Mouse (Mus musculus): ENCODE data around the gene S100a13. TPM values are rescaled to one million over a fixed set of nuclear protein-coding genes. Genes with fewer than 3 reads are reported as not detected.

S100a13 gene
- 13.6 and 14.3 TPM in 2 replicates for polyA plus RNA-seq (2012)

DNA sequence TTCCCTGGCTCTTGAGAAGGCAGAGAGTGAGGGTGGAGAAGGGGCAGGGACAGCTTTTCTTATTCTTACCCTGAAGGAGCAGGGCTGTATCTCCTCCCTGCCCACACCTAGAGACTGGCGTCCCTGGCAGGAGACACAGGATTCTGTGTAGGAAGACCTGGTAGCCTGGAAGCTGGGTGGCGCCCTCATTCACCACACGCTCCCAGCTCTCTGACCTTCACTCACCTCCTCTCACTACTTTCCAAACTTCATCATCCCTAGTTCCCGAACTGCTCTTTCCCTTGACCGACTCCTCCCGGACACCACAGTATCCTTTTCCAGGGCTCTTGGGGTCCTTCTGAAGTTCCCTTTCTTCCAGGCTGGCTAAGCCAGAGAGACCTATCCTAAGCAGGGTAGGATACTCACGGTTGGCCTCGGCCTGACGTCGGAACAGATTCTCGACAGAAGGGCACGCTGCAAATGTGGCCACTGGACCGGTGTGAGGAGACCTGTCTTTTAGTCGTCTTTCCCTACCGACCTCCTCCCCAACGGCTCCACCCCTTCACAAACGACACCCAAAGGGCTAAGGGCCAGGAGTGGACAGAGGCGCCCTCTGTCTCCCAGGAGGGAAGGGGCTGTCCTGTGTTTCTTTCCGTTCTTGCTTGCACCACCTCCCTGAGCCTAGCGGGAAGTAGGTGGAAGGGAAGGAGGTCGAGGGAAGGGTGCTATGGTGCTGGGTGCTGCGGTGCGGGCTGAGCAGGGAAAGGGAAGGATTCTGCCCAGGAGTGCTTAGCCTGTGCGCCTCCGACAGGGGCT is at the start of gene S100a13, which contains the start of gene S100a1:
TSS of gene S100a13 (plus strand) at position 640 of the 795 bp plus-strand sequence.
TSS of gene S100a1 (minus strand) at position 597 of the 795 bp plus-strand sequence.

DNA sequence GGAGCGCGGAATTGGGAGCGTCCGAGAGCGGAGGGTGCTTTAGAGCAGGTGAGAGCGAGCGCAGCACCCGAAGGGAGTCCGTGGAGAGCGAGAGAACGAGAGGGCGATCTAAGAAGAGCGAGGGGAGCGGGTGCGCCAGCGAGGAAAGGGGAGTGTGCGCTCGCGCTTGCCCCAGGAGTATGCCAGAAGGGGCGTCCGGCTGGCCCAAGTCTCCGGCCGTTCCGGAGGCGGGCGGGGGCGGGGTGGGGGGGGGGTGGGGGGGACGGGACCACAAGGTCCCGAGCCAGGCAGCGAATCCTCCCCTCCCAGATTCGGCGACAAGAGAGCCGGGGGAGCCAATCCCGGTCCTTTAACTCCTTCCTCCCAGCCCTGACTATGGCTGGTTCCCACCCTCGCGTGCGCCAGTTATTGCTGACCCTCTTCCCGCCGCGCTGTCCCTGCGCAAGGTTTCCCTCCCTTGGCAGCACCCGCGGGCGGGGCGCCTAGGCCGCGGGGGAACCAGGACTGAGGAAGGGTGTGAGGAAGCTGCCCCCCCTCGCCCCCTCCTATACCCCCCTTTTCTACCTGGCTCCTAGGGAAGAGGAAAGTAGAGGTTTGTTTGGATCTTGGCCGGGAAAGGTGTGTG is 48.4 kb upstream of the S100a13 start, which contains the start of gene Npr1:
TSS of gene Npr1 (minus strand) at position 181 of the 625 bp plus-strand sequence.

DNA sequence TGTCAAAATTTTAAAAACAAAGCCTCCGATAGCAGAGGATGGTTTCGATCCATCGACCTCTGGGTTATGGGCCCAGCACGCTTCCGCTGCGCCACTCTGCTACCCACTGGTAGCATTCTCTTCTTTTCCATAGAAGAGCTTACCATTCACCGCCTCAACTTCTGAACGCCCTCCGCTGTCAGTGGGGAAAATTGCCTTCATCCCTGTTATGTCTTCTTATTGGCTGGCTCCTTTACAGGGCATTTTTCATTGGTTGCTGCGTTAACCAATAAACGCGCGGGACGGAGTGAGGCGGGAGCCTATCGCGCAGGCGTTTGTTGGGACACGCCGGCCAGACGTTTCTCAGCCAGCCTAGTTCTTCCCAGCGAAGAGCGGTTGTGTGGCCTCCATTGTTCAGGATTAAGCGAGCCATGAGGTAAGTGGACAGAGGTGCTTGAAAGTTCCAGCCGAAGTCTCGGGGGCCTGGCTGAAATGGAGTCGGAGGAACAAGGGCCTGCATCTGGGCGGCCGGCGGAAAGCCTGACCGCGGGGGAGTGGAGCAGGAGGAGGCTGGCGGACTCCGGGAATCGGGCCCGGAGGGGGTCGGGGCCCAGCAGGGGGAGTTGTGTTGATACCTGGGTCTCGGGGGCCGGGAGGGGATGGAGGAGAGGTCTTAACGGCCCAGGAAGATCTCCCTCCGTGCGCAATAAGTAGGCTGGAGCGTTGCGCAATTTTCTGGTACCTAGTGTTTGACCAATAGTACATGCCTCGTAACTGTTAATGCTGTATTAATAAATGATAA is 38.2 kb upstream of the S100a13 start, which contains the start of gene Ilf2:
TSS of gene Ilf2 (plus strand) at position 296 of the 781 bp plus-strand sequence.

DNA sequence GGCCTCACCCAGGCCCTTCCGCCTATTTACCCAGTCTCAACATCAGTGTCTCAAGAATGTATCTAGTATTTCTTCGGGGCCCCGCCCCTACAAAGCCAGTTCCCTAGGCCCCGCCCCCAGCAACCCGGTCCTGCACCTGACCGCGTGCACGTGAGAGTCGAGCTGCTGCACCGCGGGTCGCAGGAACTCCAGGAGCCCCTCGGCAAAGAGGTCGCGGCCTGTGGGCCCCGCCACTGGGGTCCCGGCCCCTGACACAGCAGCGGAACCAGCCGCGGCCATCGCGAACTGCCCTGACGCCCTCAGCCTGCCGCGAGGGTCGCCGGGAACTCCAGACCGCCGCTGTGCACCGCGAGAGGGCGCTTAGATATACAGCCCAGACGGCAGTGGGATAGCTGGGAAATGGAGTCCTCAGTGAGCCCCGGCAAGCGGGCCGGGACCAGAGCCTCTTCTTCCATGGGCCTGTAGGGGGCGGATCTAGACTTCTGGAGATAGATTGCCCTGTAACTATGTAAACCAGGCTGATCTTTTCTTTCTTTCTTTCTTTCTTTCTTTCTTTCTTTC is 23.5 kb upstream of the S100a13 start, which contains the start of gene Snapin:
TSS of gene Snapin (minus strand) at position 338 of the 561 bp plus-strand sequence.

DNA sequence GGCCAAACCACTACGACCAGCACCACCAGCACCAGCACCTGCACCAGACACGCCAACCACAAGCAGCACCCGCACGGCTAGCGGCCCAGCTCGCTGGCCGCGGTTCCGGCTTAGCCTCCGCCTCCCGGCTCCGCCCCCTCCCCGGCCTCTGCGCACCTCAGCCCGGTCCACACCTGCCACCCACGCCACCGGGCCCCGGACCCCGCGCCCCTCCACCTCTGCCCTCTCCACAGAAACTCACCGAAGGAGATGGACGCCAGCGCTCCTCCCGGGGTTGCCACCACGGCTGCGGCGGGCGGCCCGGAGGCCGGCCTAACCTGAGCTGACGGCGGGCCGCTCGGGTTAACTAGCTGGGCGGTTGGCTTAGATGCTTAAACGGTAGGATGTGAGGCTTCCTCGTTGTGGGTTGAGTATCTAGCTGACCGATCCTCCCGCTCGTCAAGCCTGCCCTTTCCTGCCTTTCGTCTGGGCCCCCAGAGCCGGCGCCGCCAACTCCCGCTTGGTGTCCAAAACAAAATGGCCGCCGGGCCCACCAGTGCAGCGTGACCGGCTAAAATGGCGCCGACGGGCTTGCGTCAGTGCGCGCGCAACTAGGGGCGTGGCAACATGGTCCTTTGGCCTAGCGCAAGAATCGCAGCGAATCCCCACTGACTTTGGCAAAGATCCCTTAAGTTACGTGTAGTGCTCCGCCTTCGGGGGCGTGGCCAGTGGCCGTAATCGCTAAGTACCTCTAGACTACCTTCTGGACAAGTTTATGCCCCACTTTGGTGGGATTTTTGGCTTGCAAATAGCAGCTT is 5.1 kb upstream of the S100a13 start, which contains the start of gene Chtop:
TSS of gene Chtop (minus strand) at position 549 of the 797 bp plus-strand sequence.

DNA sequence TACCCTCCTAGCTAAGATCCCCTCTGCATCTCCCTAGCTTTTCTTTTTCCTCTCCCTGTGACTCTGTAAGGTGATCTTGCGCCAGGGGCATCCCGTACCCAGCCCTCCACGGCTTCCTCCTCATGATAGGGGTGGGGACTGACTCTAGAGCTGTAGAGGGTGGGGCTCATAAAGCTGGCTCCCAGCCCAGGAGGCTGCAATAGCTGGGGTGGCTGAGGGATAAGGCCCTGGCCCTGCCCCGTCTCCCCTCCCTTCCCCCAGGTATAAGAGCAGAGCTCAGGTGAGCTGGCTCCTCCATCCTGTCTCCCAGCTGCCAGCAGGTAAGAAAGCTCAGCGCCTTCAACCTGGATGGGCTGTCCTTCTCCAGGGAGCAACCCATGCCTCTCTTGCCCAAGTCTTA is 12.3 kb downstream of the S100a13 start, which contains the start of gene S100a14:
TSS of gene S100a14 (plus strand) at position 277 of the 400 bp plus-strand sequence.

DNA sequence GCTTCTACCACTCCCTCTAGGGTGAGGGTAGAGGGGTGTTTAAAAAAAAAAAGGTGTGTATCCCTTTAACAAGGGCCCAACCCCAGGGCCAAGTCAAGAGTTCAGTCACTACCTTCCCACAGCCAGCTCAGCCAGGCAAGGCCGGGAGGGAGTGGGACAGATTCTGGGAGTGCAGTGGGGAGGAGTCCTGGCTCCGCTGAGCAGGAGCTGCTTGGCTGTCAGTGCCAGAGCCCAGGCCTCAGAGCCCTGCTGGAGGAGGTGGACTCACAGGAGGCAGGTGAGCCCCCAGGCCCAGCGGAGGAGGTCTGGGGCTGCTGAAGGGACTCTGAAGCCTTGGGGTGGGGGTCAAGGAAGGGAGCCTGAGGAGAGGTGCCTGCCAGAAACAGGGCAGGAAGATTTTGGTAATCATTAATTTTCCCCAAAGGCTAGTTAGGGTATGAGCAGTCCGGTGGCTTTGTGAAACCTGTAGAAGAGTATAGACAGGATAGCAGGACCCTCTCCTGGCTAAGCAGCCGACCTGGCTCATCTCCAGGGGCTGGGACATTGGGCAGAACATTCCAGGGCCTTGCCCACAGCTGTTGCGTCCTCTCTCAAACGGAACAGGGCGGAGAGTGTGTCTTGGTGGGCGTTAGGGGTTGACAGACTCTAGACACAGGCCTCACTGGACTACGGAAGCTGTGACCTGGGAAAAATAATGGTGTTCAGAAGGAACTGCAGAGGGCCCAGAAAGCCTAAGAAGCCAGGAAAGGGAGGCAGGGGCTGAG is 23.1 kb downstream of the S100a13 start, which contains the start of gene S100a16:
TSS of gene S100a16 (plus strand) at position 114 of the 764 bp plus-strand sequence.

DNA sequence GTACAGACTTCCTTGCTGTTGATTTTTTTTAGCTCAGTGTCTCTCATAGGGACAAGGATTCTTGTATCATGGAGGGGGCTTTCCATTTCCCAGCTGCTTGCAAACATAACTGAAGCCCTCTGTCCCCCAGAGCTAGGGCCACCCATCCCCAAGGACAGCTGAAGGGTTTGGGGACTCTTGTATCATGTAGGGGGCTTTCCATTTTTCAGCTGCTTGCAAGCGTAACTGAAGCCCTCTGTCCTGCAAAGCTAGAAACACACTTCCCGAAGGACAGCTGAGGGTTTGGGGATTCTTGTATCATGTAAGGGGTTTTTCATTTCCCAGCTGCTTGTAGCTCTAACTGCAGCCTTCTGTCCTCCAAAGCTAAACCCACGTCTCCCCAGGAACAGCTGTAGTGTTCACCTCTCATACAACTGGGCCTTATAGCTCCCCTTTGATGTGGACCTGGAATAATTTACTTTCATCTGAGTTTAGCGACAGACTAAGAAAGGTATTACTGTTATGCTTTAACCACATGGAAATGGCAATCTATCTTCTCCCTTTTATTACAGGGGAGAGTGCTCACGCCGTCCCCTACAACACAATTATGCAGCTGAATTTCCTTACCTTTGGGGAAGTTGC is 45.9 kb downstream of the S100a13 start, which contains the start of gene S100a3:
TSS of gene S100a3 (plus strand) at position 571 of the 621 bp plus-strand sequence.

Other genes with a start within 250 kb of the S100a13 start
- 90.1 and 99.5 TPM in 2 replicates for gene Dennd4b, start 249.2 kb upstream of the S100a13 start, polyA plus RNA-seq (2012)
- gene Gatad2b, start 221.3 kb upstream of the S100a13 start, polyA plus RNA-seq (2012): 6.1 and 6.7 TPM in 2 replicates
- 3.5 TPM in 2 replicates for gene Slc27a3, start 124.5 kb upstream of the S100a13 start, polyA plus RNA-seq (2012)
- 24.4 and 25.8 TPM in 2 replicates for gene Ints3, start 80.8 kb upstream of the S100a13 start, polyA plus RNA-seq (2012)
- 0.57 and 1.1 TPM in 2 replicates for gene Npr1, start 48.6 kb upstream of the S100a13 start, polyA plus RNA-seq (2012)
- gene Ilf2, start 38.3 kb upstream of the S100a13 start, polyA plus RNA-seq (2012): 17.1 and 20.8 TPM in 2 replicates
- 4.0 and 5.0 TPM in 2 replicates for gene Snapin, start 23.4 kb upstream of the S100a13 start, polyA plus RNA-seq (2012)
- gene Chtop, start 4.9 kb upstream of the S100a13 start, polyA plus RNA-seq (2012): 90.2 and 101 TPM in 2 replicates
- 13.4 and 15.3 TPM in 2 replicates for gene S100a1, start within 50 bp of the S100a13 start, polyA plus RNA-seq (2012)
- 0.27 and 0.37 TPM in 2 replicates for gene S100a14, start 12.4 kb downstream of the S100a13 start, polyA plus RNA-seq (2012)
- not detected in 2 replicates for gene S100a16, start 22.8 kb downstream of the S100a13 start, polyA plus RNA-seq (2012)
- gene S100a3, start 46.1 kb downstream of the S100a13 start, polyA plus RNA-seq (2012): not detected in 2 replicates
- not detected in 2 replicates for gene S100a2, start 75.8 kb downstream of the S100a13 start, polyA plus RNA-seq (2012)
- not detected in 2 replicates for gene Gm42674, start 87.5 kb downstream of the S100a13 start, polyA plus RNA-seq (2012)
- gene S100a4, start 89.3 kb downstream of the S100a13 start, polyA plus RNA-seq (2012): 2.6 and 3.5 TPM in 2 replicates
- gene S100a5, start 94.1 kb downstream of the S100a13 start, polyA plus RNA-seq (2012): not detected in 2 replicates
- gene S100a6, start 98.4 kb downstream of the S100a13 start, polyA plus RNA-seq (2012): 3.3 and 8.6 TPM in 2 replicates
- gene S100a7a, start 139.6 kb downstream of the S100a13 start, polyA plus RNA-seq (2012): 0.09 TPM in 1 of 2 replicates, not detected in the other
- 105 and 115 TPM in 2 replicates for gene S100a8, start 154.5 kb downstream of the S100a13 start, polyA plus RNA-seq (2012)
- gene S100a9, start 181.3 kb downstream of the S100a13 start, polyA plus RNA-seq (2012): 311 and 336 TPM in 2 replicates
- not detected in 2 replicates for gene Pglyrp4, start 212.5 kb downstream of the S100a13 start, polyA plus RNA-seq (2012)